Mouse (Mus musculus) c-Kit-positive CD71-negative TER-119-negative erythroid progenitor cells, embryonic 14.5 days (primary cell): ENCODE results near the gene Gtf2a2.

Experiments used
- DNase-seq: peaks from one replicate; pipeline ENCODE4 v3.0.0-alpha.2; 2013; ENCODE audit warnings: low read depth

The Gtf2a2 gene

GRCm38 (mm10) chr9:70062012-70062411, 49.7 kb downstream of the Gtf2a2 start:
- DNase-seq, result no peak

GRCm38 (mm10) chr9:70067497-70067896, 55.1 kb downstream of the Gtf2a2 start:
- DNase-seq, result no peak

DNA sequence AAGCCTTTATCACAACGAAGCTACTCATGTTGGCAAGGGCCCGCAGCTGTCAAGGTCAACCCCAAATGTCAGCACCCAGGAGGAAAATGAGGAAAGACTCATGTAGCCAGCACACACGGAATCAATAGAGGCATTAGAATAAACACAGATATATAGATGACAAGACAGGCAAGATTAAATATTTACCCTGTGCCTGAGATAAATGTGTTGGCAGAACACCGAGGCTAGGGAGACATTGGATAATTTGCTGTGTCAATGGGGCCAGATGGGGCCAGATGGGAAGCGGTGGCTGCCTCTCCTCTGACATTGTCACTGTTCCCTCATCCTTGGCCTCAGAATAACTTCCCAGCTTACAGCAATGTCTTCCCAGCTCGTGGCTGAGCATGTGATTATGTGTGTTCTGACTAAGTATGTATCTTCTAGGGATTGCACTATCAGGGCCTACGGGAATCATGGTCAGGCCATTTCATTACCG, 57.6 kb downstream of the Gtf2a2 start:
- DNase-seq, result no peak

DNA sequence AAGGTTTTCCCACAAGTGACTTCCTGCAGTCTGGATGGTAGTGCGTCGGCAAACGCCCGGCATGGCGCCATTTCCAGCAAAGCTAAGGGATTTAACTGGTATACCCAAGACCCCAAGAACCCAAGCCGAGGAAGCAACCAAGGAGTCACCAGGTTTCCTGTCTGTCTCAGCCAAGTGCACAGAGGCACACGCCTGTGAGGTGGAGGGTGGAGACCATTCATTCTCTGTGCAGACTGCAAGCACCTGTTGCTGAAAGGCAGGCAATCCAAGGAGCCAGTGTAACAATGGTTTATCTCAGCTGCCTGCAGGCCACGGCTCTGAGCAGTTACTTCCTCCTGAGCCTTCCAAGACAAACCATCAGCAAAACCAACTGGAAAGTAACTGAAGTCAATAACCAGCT, 60.0 kb downstream of the Gtf2a2 start:
- no peak for DNase-seq
